Mouse (Mus musculus) thymus, adult 2 months (tissue): Measurements from ENCODE around the gene Bcorl1.

Experiments
- CTCF ChIP-seq: fragments of 200-500 bp; IDR thresholded peaks from 2 replicates; pipeline ENCODE4 v1.5.1; 2012; ENCODE audit warnings: mild to moderate bottlenecking, control low read depth, low read length, moderate library complexity, borderline replicate concordance; ENCODE audit not compliant: control insufficient read depth, poor library complexity, insufficient read depth; ENCODE audit errors: extremely low read depth
- POLR2A ChIP-seq: fragments of 200-500 bp; IDR thresholded peaks from 2 replicates; pipeline ENCODE4 v1.6.1; 2012; ENCODE audit warnings: mild to moderate bottlenecking, low read length, control low read depth, moderate library complexity; ENCODE audit not compliant: control insufficient read depth, poor library complexity, insufficient read depth; ENCODE audit errors: extremely low read depth

GRCm38 (mm10) chrX:48365836-48366577 is 24.8 kb downstream of the Bcorl1 start:
- TF ChIP-seq POLR2A, result no peak
- TF ChIP-seq CTCF, result no peak
